Mouse (Mus musculus) liver, postnatal 0 days (tissue): ENCODE data around the gene Agtpbp1.

ENCODE experiments used
- CTCF ChIP-seq: sonication (generic); IDR thresholded peaks from 2 replicates; pipeline ENCODE4 v1.5.1; 2016; ENCODE audit warnings: antibody characterized with exemption, low read depth
- EP300 ChIP-seq: IDR thresholded peaks from 2 replicates; pipeline ENCODE4 v1.6.1; 2016; ENCODE audit warnings: antibody characterized with exemption, low read depth, mild to moderate bottlenecking

DNA sequence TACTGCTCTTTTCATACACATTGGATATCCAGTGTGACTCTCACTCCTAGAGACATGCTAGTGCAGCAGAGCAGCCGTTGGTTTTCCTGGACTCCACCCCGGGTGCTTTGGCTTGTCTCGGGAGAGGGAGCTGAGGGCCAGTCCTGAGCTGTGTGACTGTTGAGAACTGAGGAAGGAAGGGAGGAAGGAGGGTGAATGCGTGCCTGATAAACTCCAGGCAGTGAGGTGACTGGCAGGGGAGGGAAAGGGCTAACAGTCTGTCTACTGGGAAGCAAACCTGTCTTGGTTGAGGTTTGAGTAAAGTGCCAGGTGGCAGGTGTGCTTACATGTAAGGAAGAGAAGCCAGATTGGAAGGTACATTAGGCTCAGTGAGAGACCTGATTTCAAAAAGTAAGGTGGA is 28.8 kb upstream of the Agtpbp1 start:
- TF ChIP-seq EP300: no peak
- TF ChIP-seq CTCF: no peak
